Mouse (Mus musculus): Measurements from ENCODE around the gene Pklr. TPM values are rescaled to one million over a fixed set of nuclear protein-coding genes. Genes with fewer than 3 reads are reported as not detected.

Gene Pklr
- total and polyA plus RNA-seq, 2 experiments from 2014 or later, result 0.04 TPM; not detected in 1

DNA sequence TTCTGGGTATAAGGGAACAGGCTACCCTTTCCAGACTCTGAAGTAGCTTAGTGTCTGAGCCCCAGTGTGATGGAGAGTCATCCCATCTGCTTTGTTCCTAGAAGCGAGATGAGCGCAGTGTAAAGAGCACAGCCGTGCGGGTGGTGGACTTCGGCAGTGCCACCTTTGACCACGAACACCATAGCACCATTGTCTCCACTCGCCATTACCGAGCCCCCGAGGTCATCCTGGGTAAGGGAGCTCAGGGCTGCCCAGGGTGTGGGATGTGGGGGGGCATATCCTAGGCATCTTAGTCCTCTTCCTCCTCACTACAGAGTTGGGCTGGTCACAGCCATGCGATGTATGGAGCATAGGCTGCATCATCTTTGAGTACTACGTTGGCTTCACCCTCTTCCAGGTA, 38.9 kb downstream of the Pklr start:
- H3K4me3 ChIP-seq (ENCODE audit: low read depth, low read length), result no peak overlapping the region
- H3K9me3 ChIP-seq (replicated peaks; ENCODE audit: control insufficient read depth, low read length), result no peaks in the 10 kb centered on the region
- no peak overlapping the region for H3K9ac ChIP-seq (replicated peaks; ENCODE audit: low read depth, low read length)
- H3K36me3 ChIP-seq (replicated peaks; ENCODE audit: control insufficient read depth, insufficient read depth, low read length), result peaks cover 77% of the 10 kb centered on the region
- H3K4me1 ChIP-seq (ENCODE audit: control insufficient read depth, insufficient read depth), result peaks cover 9% of the 10 kb centered on the region
- ATAC-seq (ENCODE audit: insufficient read depth, low read depth), result no peak
- 93% methylated on average over 11 of the region's 11 CpGs for WGBS
- TF ChIP-seq CTCF (IDR thresholded peaks at IDR 0.05; ENCODE audit: low read depth) (no peak), EP300 (IDR thresholded peaks at IDR 0.05; ENCODE audit: low read depth) (no peak)
- no peak for DNase-seq (ENCODE audit: low spot score)
- H3K27ac ChIP-seq (ENCODE audit: low read depth), result no peak overlapping the region
- no peak overlapping the region for H3K4me2 ChIP-seq (ENCODE audit: low read depth, low read length)
- H3K27me3 ChIP-seq (ENCODE audit: control insufficient read depth, insufficient read depth, low read length), result no peaks in the 10 kb centered on the region

GRCm38 (mm10) chr3:89175544-89175943, 39.6 kb downstream of the Pklr start:
- 84% methylated on average over 10 of the region's 10 CpGs for WGBS
- H3K4me1 ChIP-seq (ENCODE audit: control insufficient read depth, insufficient read depth), result peaks cover 9% of the 10 kb centered on the region
- no peak overlapping the region for H3K9ac ChIP-seq (replicated peaks; ENCODE audit: low read depth, low read length)
- H3K27ac ChIP-seq (ENCODE audit: low read depth), result no peak overlapping the region
- H3K4me2 ChIP-seq (ENCODE audit: low read depth, low read length), result no peak overlapping the region
- no peak for TF ChIP-seq CTCF (IDR thresholded peaks at IDR 0.05; ENCODE audit: low read depth)
- no peak for TF ChIP-seq EP300 (IDR thresholded peaks at IDR 0.05; ENCODE audit: low read depth)
- no peak for ATAC-seq (ENCODE audit: insufficient read depth, low read depth)
- no peaks in the 10 kb centered on the region for H3K9me3 ChIP-seq (replicated peaks; ENCODE audit: control insufficient read depth, low read length)
- H3K4me3 ChIP-seq (ENCODE audit: low read depth, low read length), result no peak overlapping the region
- no peak for DNase-seq (ENCODE audit: low spot score)
- H3K36me3 ChIP-seq (replicated peaks; ENCODE audit: control insufficient read depth, insufficient read depth, low read length), result peaks cover 77% of the 10 kb centered on the region
- no peaks in the 10 kb centered on the region for H3K27me3 ChIP-seq (ENCODE audit: control insufficient read depth, insufficient read depth, low read length)

GRCm38 (mm10) chr3:89176421-89176820, 40.5 kb downstream of the Pklr start:
- 77% methylated on average over 7 of the region's 7 CpGs for WGBS
- H3K4me2 ChIP-seq (ENCODE audit: low read depth, low read length), result no peak overlapping the region
- ATAC-seq (ENCODE audit: insufficient read depth, low read depth) (no peak), DNase-seq (ENCODE audit: low spot score) (no peak)
- TF ChIP-seq CTCF (IDR thresholded peaks at IDR 0.05; ENCODE audit: low read depth) (no peak), EP300 (IDR thresholded peaks at IDR 0.05; ENCODE audit: low read depth) (no peak)
- no peaks in the 10 kb centered on the region for H3K27me3 ChIP-seq (ENCODE audit: control insufficient read depth, insufficient read depth, low read length)
- H3K4me3 ChIP-seq (ENCODE audit: low read depth, low read length), result no peak overlapping the region
- H3K9ac ChIP-seq (replicated peaks; ENCODE audit: low read depth, low read length), result no peak overlapping the region
- H3K36me3 ChIP-seq (replicated peaks; ENCODE audit: control insufficient read depth, insufficient read depth, low read length), result peaks cover 76% of the 10 kb centered on the region
- H3K9me3 ChIP-seq (replicated peaks; ENCODE audit: control insufficient read depth, low read length), result no peaks in the 10 kb centered on the region
- no peak overlapping the region for H3K27ac ChIP-seq (ENCODE audit: low read depth)
- peaks cover 9% of the 10 kb centered on the region for H3K4me1 ChIP-seq (ENCODE audit: control insufficient read depth, insufficient read depth)

- under 1% methylated on average over 43 of the region's 43 CpGs for WGBS
- peak; percentile 97 for DNase-seq (ENCODE audit: low spot score)
- peak; percentile 84 for TF ChIP-seq EP300 (IDR thresholded peaks at IDR 0.05; ENCODE audit: low read depth)
- TF ChIP-seq CTCF (IDR thresholded peaks at IDR 0.05; ENCODE audit: low read depth), result no peak
Observed at GRCm38 (mm10) chr3:89177242-89178106, 41.5 kb downstream of the Pklr start, which contains the start of gene Scamp3. Gene Scamp3, plus strand, starts transcription at chr3:89177473.

GRCm38 (mm10) chr3:89178107-89178385, 42.1 kb downstream of the Pklr start:
- DNase-seq (ENCODE audit: low spot score) (no peak), ATAC-seq (ENCODE audit: insufficient read depth, low read depth) (no peak)
- Histone ChIP-seq H3K9me3 (replicated peaks; ENCODE audit: control insufficient read depth, low read length) (no peaks in the 10 kb centered on the region), H3K27ac (ENCODE audit: low read depth) (peak overlapping the region; percentile 69), H3K4me1 (ENCODE audit: control insufficient read depth, insufficient read depth) (peaks cover 9% of the 10 kb centered on the region), H3K9ac (replicated peaks; ENCODE audit: low read depth, low read length) (peak overlapping the region; percentile 80), H3K4me2 (ENCODE audit: low read depth, low read length) (peak overlapping the region; percentile 83), H3K4me3 (ENCODE audit: low read depth, low read length) (peak overlapping the region; percentile 79), H3K36me3 (replicated peaks; ENCODE audit: control insufficient read depth, insufficient read depth, low read length) (peaks cover 69% of the 10 kb centered on the region), H3K27me3 (ENCODE audit: control insufficient read depth, insufficient read depth, low read length) (no peaks in the 10 kb centered on the region)
- 4% methylated on average over 6 of the region's 6 CpGs for WGBS
- TF ChIP-seq CTCF (IDR thresholded peaks at IDR 0.05; ENCODE audit: low read depth) (no peak), EP300 (IDR thresholded peaks at IDR 0.05; ENCODE audit: low read depth) (no peak)

More at GRCm38 (mm10) chr3:89177242-89178106, 41.5 kb downstream of the Pklr start, which contains the start of gene Scamp3:
- peak within 1 kb of the TSS; percentile 80 for H3K9ac ChIP-seq (replicated peaks; ENCODE audit: low read depth, low read length)
- peaks cover 75% of the 10 kb centered on the region for H3K36me3 ChIP-seq (replicated peaks; ENCODE audit: control insufficient read depth, insufficient read depth, low read length)
- H3K4me2 ChIP-seq (ENCODE audit: low read depth, low read length), result peak within 1 kb of the TSS; percentile 83
- no peaks in the 10 kb centered on the region for H3K9me3 ChIP-seq (replicated peaks; ENCODE audit: control insufficient read depth, low read length)
- peak; percentile 96 for ATAC-seq (ENCODE audit: insufficient read depth, low read depth)
- H3K27ac ChIP-seq (ENCODE audit: low read depth), result peak within 1 kb of the TSS; percentile 69
- H3K27me3 ChIP-seq (ENCODE audit: control insufficient read depth, insufficient read depth, low read length), result no peaks in the 10 kb centered on the region
- peaks cover 9% of the 10 kb centered on the region for H3K4me1 ChIP-seq (ENCODE audit: control insufficient read depth, insufficient read depth)
- H3K4me3 ChIP-seq (ENCODE audit: low read depth, low read length), result peak within 1 kb of the TSS; percentile 79
